Mouse (Mus musculus): ENCODE measurements around the gene Fxyd4. TPM values are rescaled to one million over a fixed set of nuclear protein-coding genes. Genes with fewer than 3 reads are reported as not detected.

Fxyd4 gene
- polyA plus RNA-seq, 1 experiment from 2014 or later, result 0.73 TPM

DNA sequence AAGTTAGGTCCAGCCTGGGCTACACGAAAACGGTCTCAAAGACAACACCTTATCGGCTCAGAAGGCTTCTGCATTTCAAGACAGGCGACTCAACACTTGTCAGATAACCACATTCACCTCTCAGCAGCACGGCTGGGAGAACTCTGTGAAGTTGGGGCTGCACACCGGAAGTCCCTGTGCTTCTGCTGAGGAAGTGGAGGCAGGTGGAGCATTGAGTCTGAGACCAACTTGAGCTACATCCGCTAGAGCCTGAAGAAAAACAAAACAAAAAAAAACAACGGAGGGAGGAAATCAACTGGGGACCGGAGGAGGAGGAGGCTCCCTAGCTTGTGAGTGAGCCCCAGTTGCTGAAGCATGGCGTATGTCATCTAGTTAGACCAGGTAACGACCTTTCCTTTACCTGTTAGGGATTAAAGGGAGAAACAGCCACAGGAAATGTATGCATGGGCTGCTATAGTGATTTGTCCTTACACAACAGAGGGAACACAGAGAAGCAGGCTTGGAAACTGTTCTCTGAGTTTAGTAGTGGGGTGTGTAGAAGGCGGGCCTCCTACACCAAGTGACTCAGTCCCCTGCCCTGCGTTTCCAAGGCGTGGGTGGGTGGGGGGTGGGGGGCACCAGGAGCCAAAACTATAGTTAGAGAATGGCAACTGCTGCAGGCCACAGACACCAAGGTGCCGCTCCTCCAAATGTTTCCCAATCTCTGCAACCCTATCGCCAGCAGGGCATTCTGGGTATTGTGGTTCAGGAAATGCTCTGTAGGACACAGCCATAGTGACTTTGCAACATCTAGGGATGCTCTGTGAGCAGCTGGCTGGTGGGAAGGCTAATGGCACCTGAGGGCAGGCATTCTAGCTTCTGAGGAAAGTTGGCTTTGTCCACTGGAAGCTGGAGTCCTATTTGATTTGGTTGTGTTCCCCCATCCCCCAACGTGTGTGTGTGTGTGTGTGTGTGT is 37.1 kb downstream of the Fxyd4 start, which contains the start of gene Hnrnpf:
Gene Hnrnpf (plus strand): TSS at position 199 of the 955 bp plus-strand sequence.
- H3K4me2 ChIP-seq (ENCODE audit: low read length), result no peak within 1 kb of the TSS
- WGBS, result 58% methylated on average over 17 of the region's 17 CpGs
- ATAC-seq (ENCODE audit: insufficient number of reproducible peaks, insufficient read depth, low FRiP score, low read depth), result no peak
- H3K27me3 ChIP-seq (ENCODE audit: control insufficient read depth, insufficient read depth, low read length), result no peaks in the 10 kb centered on the region
- H3K36me3 ChIP-seq (ENCODE audit: control insufficient read depth, insufficient read depth, low read length), result no peaks in the 10 kb centered on the region
- no peak within 1 kb of the TSS for H3K27ac ChIP-seq (replicated peaks in 1 of 2; ENCODE audit: control insufficient read depth in 1 of 2, insufficient read depth in 1 of 2, low read depth in 2 of 2, low read length in 2 of 2)
- no peak within 1 kb of the TSS for H3K9ac ChIP-seq (ENCODE audit: low read length)
- H3K9me3 ChIP-seq (ENCODE audit: control insufficient read depth, low read length), result no peaks in the 10 kb centered on the region
- no peak within 1 kb of the TSS for H3K4me3 ChIP-seq (ENCODE audit: control insufficient read depth in 1 of 2, insufficient read depth in 1 of 2, low read depth in 1 of 2, low read length in 2 of 2)
- peaks cover 3% of the 10 kb centered on the region in 2 experiments for H3K4me1 ChIP-seq (ENCODE audit: control insufficient read depth in 2 of 2, insufficient read depth in 2 of 2, low read length in 2 of 2)

DNA sequence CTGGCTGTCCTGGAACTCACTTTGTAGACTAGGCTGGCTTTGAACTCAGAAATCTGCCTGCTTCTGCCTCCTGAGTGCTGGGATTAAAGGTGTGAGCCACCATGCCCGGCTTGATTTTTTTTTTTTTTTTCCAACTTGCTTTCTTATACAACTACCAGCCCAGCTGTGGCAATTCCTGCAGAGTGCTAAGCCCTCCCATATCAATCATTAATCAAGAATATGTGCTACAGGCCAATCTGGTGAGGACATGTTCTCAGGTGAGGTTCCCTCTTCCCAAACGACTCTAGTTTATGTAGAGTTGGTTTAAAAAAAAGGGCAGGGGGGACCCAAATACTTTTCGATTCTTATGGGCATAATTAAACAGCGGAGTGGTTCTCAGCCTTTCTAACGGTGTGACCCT is 39.7 kb downstream of the Fxyd4 start:
- WGBS, result 71% methylated on average over 5 of the region's 5 CpGs
- Histone ChIP-seq H3K27ac (replicated peaks in 1 of 2; ENCODE audit: control insufficient read depth in 1 of 2, insufficient read depth in 1 of 2, low read depth in 2 of 2, low read length in 2 of 2) (no peak overlapping the region), H3K9ac (ENCODE audit: low read length) (no peak overlapping the region), H3K4me3 (ENCODE audit: control insufficient read depth in 1 of 2, insufficient read depth in 1 of 2, low read depth in 1 of 2, low read length in 2 of 2) (no peak overlapping the region), H3K4me1 (ENCODE audit: control insufficient read depth in 2 of 2, insufficient read depth in 2 of 2, low read length in 2 of 2) (no peaks in the 10 kb centered on the region; a peak in 1 of 4 replicates), H3K27me3 (ENCODE audit: control insufficient read depth, insufficient read depth, low read length) (no peaks in the 10 kb centered on the region), H3K4me2 (ENCODE audit: low read length) (no peak overlapping the region), H3K36me3 (ENCODE audit: control insufficient read depth, insufficient read depth, low read length) (no peaks in the 10 kb centered on the region), H3K9me3 (ENCODE audit: control insufficient read depth, low read length) (no peaks in the 10 kb centered on the region)
- ATAC-seq (ENCODE audit: insufficient number of reproducible peaks, insufficient read depth, low FRiP score, low read depth), result no peak

DNA sequence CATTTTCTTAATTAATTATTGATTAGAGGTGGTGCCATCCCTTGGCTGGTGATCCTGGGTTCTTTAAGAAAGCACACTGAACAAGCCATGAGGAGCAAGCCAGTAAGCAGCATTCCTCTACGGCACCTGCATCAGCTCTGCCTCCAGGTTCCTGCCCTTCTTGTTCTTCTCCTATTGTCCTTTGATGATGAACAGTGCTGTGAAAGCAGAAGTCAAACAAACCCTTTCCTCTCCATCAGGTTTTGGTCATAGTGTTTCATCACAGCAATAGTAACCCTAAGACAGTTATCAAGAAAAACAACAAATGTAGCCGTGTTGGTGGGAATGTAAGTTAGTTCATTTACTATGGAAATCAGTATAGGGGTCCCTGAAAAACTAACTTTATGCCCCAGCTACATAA is 44.1 kb downstream of the Fxyd4 start:
- no peak overlapping the region for H3K4me2 ChIP-seq (ENCODE audit: low read length)
- H3K36me3 ChIP-seq (ENCODE audit: control insufficient read depth, insufficient read depth, low read length), result no peaks in the 10 kb centered on the region
- ATAC-seq (ENCODE audit: insufficient number of reproducible peaks, insufficient read depth, low FRiP score, low read depth), result no peak
- 84% methylated on average over 2 of the region's 2 CpGs for WGBS
- peaks cover 0 to 5% of the 10 kb centered on the region in 2 experiments; a peak in 2 of 4 replicates for H3K4me1 ChIP-seq (ENCODE audit: control insufficient read depth in 2 of 2, insufficient read depth in 2 of 2, low read length in 2 of 2)
- H3K27me3 ChIP-seq (ENCODE audit: control insufficient read depth, insufficient read depth, low read length), result no peaks in the 10 kb centered on the region
- no peaks in the 10 kb centered on the region for H3K9me3 ChIP-seq (ENCODE audit: control insufficient read depth, low read length)
- no peak overlapping the region for H3K27ac ChIP-seq (replicated peaks in 1 of 2; ENCODE audit: control insufficient read depth in 1 of 2, insufficient read depth in 1 of 2, low read depth in 2 of 2, low read length in 2 of 2)
- H3K9ac ChIP-seq (ENCODE audit: low read length), result no peak overlapping the region
- no peak overlapping the region for H3K4me3 ChIP-seq (ENCODE audit: control insufficient read depth in 1 of 2, insufficient read depth in 1 of 2, low read depth in 1 of 2, low read length in 2 of 2)

DNA sequence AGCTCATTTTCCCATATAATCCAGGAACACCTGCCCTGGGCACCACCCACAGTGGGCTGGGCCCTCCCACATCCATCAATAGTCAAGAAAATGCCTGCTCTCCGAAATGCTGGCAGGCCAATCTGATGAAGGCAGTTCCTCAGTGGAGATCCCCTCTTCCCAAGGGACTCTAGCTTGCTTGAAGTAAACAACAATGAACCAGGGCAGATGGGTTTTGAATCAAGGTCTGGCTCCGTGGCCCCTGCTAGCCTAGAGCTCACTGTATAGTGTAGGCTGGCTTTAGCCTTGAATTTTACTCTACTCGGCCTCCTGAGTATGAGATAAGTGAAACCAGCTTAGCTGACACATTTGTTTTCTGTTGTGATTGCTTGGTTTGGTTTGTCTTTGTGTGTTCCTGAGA is 45.1 kb downstream of the Fxyd4 start:
- Histone ChIP-seq H3K9ac (ENCODE audit: low read length) (no peak overlapping the region), H3K4me2 (ENCODE audit: low read length) (no peak overlapping the region), H3K27ac (replicated peaks in 1 of 2; ENCODE audit: control insufficient read depth in 1 of 2, insufficient read depth in 1 of 2, low read depth in 2 of 2, low read length in 2 of 2) (no peak overlapping the region), H3K27me3 (ENCODE audit: control insufficient read depth, insufficient read depth, low read length) (no peaks in the 10 kb centered on the region), H3K4me1 (ENCODE audit: control insufficient read depth in 2 of 2, insufficient read depth in 2 of 2, low read length in 2 of 2) (peaks cover 0 to 5% of the 10 kb centered on the region in 2 experiments; a peak in 2 of 4 replicates), H3K4me3 (ENCODE audit: control insufficient read depth in 1 of 2, insufficient read depth in 1 of 2, low read depth in 1 of 2, low read length in 2 of 2) (no peak overlapping the region), H3K36me3 (ENCODE audit: control insufficient read depth, insufficient read depth, low read length) (no peaks in the 10 kb centered on the region), H3K9me3 (ENCODE audit: control insufficient read depth, low read length) (no peaks in the 10 kb centered on the region)
- ATAC-seq (ENCODE audit: insufficient number of reproducible peaks, insufficient read depth, low FRiP score, low read depth), result no peak
- WGBS, result 61% methylated on average over 3 of the region's 3 CpGs

DNA sequence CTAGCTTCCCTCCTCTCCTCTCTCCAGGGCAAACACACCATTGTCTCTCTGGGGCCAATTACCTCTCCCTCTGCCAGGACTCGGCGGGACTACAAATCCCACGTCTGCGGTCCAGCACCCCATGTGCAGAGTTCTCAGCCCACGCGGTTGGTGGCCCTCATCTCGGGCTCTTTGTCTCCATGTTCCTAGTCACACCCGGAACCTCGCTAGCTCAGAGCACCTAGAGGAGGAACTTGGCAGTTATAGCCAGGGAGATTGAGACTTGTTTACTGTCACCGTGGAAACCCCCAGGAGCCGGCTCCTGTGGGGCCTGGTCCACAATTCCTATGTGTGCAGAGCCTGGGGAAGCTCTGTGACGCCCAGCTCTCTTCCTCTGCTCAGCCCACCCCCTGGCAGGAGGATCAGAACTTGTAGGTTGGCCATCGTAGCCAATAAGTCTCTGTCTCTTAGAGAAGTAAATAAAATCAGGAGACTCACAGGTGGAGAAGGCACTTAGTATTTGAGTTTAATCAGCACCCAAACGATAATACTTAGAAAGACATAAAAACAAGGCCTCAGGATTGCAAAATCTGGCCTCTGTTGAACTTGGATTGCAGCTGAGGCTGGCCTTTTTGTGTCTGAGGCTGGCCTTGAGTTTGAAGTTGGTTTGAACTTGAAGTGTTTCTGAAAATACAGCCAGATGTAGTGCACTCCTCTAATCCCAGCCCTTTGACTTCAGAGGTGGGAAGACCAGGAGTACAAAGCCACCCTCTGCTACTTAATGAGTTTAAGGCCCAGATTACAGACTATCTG is 45.9 kb downstream of the Fxyd4 start:
- no peak for ATAC-seq (ENCODE audit: insufficient number of reproducible peaks, insufficient read depth, low FRiP score, low read depth)
- peaks cover 0 to 5% of the 10 kb centered on the region in 2 experiments; a peak in 2 of 4 replicates for H3K4me1 ChIP-seq (ENCODE audit: control insufficient read depth in 2 of 2, insufficient read depth in 2 of 2, low read length in 2 of 2)

DNA sequence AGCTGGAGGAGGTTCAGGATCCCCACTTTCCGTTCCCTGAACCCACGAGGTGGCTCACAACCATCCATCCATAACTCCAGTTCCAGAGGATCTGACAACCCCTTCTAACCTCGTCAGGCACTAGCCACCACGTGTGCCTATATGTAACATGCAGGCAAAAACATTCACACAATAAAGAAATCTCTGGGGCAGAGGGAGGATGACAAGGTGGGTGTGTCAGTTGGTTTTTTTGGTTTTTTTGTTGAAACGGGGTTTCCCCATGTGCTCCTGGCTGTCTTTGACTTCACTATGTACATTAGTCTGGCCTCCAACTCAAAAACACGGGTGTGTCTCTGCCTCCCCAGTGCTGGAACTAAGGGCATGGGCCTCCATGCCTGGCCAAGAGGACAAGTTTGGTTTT is 47.2 kb downstream of the Fxyd4 start:
- H3K4me2 ChIP-seq (ENCODE audit: low read length), result no peak overlapping the region
- no peak overlapping the region for H3K4me3 ChIP-seq (ENCODE audit: control insufficient read depth in 1 of 2, insufficient read depth in 1 of 2, low read depth in 1 of 2, low read length in 2 of 2)
- H3K27me3 ChIP-seq (ENCODE audit: control insufficient read depth, insufficient read depth, low read length), result no peaks in the 10 kb centered on the region
- peaks cover 0 to 5% of the 10 kb centered on the region in 2 experiments; a peak in 2 of 4 replicates for H3K4me1 ChIP-seq (ENCODE audit: control insufficient read depth in 2 of 2, insufficient read depth in 2 of 2, low read length in 2 of 2)
- no peak overlapping the region for H3K27ac ChIP-seq (replicated peaks in 1 of 2; ENCODE audit: control insufficient read depth in 1 of 2, insufficient read depth in 1 of 2, low read depth in 2 of 2, low read length in 2 of 2)
- no peak for ATAC-seq (ENCODE audit: insufficient number of reproducible peaks, insufficient read depth, low FRiP score, low read depth)
- no peaks in the 10 kb centered on the region for H3K9me3 ChIP-seq (ENCODE audit: control insufficient read depth, low read length)
- H3K9ac ChIP-seq (ENCODE audit: low read length), result no peak overlapping the region
- no peaks in the 10 kb centered on the region for H3K36me3 ChIP-seq (ENCODE audit: control insufficient read depth, insufficient read depth, low read length)
- 84% methylated on average over 6 of the region's 6 CpGs for WGBS

More for the DNA sequence above, 45.9 kb downstream of the Fxyd4 start:
- H3K36me3 ChIP-seq (ENCODE audit: control insufficient read depth, insufficient read depth, low read length), result no peaks in the 10 kb centered on the region
- no peaks in the 10 kb centered on the region for H3K9me3 ChIP-seq (ENCODE audit: control insufficient read depth, low read length)
- no peaks in the 10 kb centered on the region for H3K27me3 ChIP-seq (ENCODE audit: control insufficient read depth, insufficient read depth, low read length)
- H3K9ac ChIP-seq (ENCODE audit: low read length), result no peak overlapping the region
- WGBS, result 52% methylated on average over 14 of the region's 14 CpGs
- H3K27ac ChIP-seq (replicated peaks in 1 of 2; ENCODE audit: control insufficient read depth in 1 of 2, insufficient read depth in 1 of 2, low read depth in 2 of 2, low read length in 2 of 2), result no peak overlapping the region
- H3K4me3 ChIP-seq (ENCODE audit: control insufficient read depth in 1 of 2, insufficient read depth in 1 of 2, low read depth in 1 of 2, low read length in 2 of 2), result no peak overlapping the region
- H3K4me2 ChIP-seq (ENCODE audit: low read length), result no peak overlapping the region

DNA sequence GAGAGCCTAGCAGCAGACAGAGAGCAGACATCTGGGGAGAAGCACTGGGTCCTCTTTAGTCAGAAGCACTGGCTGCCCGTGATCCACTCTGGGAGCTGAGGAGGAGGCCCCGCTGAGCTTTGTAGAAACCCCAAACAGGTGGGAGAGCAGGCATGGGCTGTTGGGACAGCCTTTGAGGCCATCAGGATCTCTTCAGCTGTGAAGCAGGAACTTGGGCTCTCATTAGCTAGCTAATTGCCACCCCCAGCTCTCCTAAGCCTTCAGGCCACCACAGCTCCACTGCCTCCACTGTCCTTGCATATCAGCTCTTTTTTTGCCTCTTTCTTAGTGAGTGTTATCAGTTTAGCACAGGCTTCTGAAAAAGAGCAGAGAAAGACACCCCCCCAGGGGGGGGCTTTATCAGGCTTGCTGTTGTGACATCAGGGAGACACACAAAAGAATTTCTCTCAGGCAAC is 48.8 kb downstream of the Fxyd4 start:
- no peak overlapping the region for H3K4me3 ChIP-seq (ENCODE audit: control insufficient read depth in 1 of 2, insufficient read depth in 1 of 2, low read depth in 1 of 2, low read length in 2 of 2)
- no peaks in the 10 kb centered on the region for H3K36me3 ChIP-seq (ENCODE audit: control insufficient read depth, insufficient read depth, low read length)
- no peak overlapping the region for H3K27ac ChIP-seq (replicated peaks in 1 of 2; ENCODE audit: control insufficient read depth in 1 of 2, insufficient read depth in 1 of 2, low read depth in 2 of 2, low read length in 2 of 2)
- no peaks in the 10 kb centered on the region for H3K9me3 ChIP-seq (ENCODE audit: control insufficient read depth, low read length)
- WGBS, result 30% methylated on average over 2 of the region's 2 CpGs
- peak overlapping the region; percentile 16; the same call in 1 of the 2 replicates for H3K9ac ChIP-seq (ENCODE audit: low read length)
- no peak for ATAC-seq (ENCODE audit: insufficient number of reproducible peaks, insufficient read depth, low FRiP score, low read depth)
- no peaks in the 10 kb centered on the region for H3K27me3 ChIP-seq (ENCODE audit: control insufficient read depth, insufficient read depth, low read length)
- H3K4me2 ChIP-seq (ENCODE audit: low read length), result no peak overlapping the region
- H3K4me1 ChIP-seq (ENCODE audit: control insufficient read depth in 2 of 2, insufficient read depth in 2 of 2, low read length in 2 of 2), result peaks cover 0 to 5% of the 10 kb centered on the region in 2 experiments; a peak in 2 of 4 replicates
